Comparison of ENCODE assay signal across 18 mouse cellular contexts in genomic region chr3:88398666-88399065, GRCm38 (mm10). TPM values are rescaled to one million over a fixed set of nuclear protein-coding genes. Genes with fewer than 3 reads are reported as not detected.
DNase-seq lines count a peak whose midpoint lies in the region.
"Had no signal": no experiment of that assay in that cellular context is flagged by ENCODE, and none has a peak within 500 bp of the region (broad histone marks: within the 10 kb centered on the region; RNA-seq: fewer than 3 reads in every experiment).

No protein-coding gene starts in this region.

- intact Hi-C loops in left cerebral cortex, postnatal 4 days (cut with DNase I): no loop called here
- intact Hi-C loops in left cerebral cortex, postnatal 10 days (cut with DNase I): no loop called here

- peak; percentile 52 for DNase-seq in left cerebral cortex, postnatal 4 days
- DNase-seq in left cerebral cortex, postnatal 10 days (ENCODE audit: extremely low spot score in 1 of 2, low spot score in 2 of 2): no peak
- DNase-seq in brain, adult 2 months (ENCODE audit: low read depth, low spot score): peak; percentile 93
- DNase-seq in cerebellum, adult 18-20 months: peak; percentile 85 to 89
- DNase-seq in cerebellum, postnatal 25 days: peak; percentile 83 to 87
- DNase-seq in gastrocnemius, adult 18-20 months (ENCODE audit: low spot score): no peak
- DNase-seq in lung, postnatal 25 days (ENCODE audit: low spot score): no peak
- DNase-seq: adrenal gland, adult 2 months; embryo, embryonic 11 days; kidney, adult 18-20 months; kidney, postnatal 10 days; layer of hippocampus, postnatal 36 days; lung, adult 18-20 months; lung, postnatal 36 days; right cerebral cortex, postnatal 14 days had no signal

RNA-seq across cellular contexts. Expression of gene Pmf1, which starts 11.5 kb away (rescaled TPM):
- total RNA-seq in left cerebral cortex, postnatal 4 days (2021): 10 to 100 TPM; 15.7 to 16.0 TPM
- total RNA-seq in left cerebral cortex, postnatal 10 days (2021): 10 to 100 TPM; 10.3 to 11.5 TPM
- total RNA-seq in gastrocnemius, adult 18-20 months (2021): 10 to 100 TPM; 16.9 to 17.4 TPM

RNA-seq across cellular contexts. Expression of gene Bglap, which starts 14.4 kb away (rescaled TPM):
- total RNA-seq in left cerebral cortex, postnatal 4 days (2021): not detected
- total RNA-seq in left cerebral cortex, postnatal 10 days (2021): 1 to 10 TPM in 1 of 2 experiments, under 1 TPM in 1; 0.95 to 2.6 TPM
- not detected for total RNA-seq in gastrocnemius, adult 18-20 months (2021)
- total RNA-seq: layer of hippocampus, postnatal 36 days; liver, adult 2 months had no signal

RNA-seq across cellular contexts. Expression of gene Bglap2, which starts 20.2 kb away (rescaled TPM):
- not detected for total RNA-seq in left cerebral cortex, postnatal 4 days (2021)
- total RNA-seq in left cerebral cortex, postnatal 10 days (2021): not detected
- not detected for total RNA-seq in gastrocnemius, adult 18-20 months (2021)
- total RNA-seq: gastrocnemius, postnatal 4 days; layer of hippocampus, adult 2 months; layer of hippocampus, postnatal 36 days; liver, adult 2 months had no signal

RNA-seq across cellular contexts. Expression of gene Bglap3, which starts 26.1 kb away (rescaled TPM):
- under 1 TPM in 1 of 2 experiments, not detected in 1; 0.36 TPM for total RNA-seq in left cerebral cortex, postnatal 4 days (2021)
- under 1 TPM in 1 of 2 experiments, not detected in 1; 0.66 TPM for total RNA-seq in left cerebral cortex, postnatal 10 days (2021)
- not detected for total RNA-seq in gastrocnemius, adult 18-20 months (2021)

RNA-seq across cellular contexts. Expression of gene Slc25a44, which starts 26.3 kb away (rescaled TPM):
- total RNA-seq in left cerebral cortex, postnatal 4 days (2021): 10 to 100 TPM; 43.7 to 47.7 TPM
- 10 to 100 TPM; 60.3 to 62.5 TPM for total RNA-seq in left cerebral cortex, postnatal 10 days (2021)
- total RNA-seq in gastrocnemius, adult 18-20 months (2021): 10 to 100 TPM; 18.4 to 19.1 TPM

Comparison
In these comparisons a context has a peak if more than half of its experiments do, and no peak if none do; other contexts are left out.
1. DNase-seq: peak in left cerebral cortex, postnatal 4 days (single experiment), brain, adult 2 months (single experiment), cerebellum, adult 18-20 months (2 of 2) and cerebellum, postnatal 25 days (2 of 2); none in left cerebral cortex, postnatal 10 days (0 of 2), gastrocnemius, adult 18-20 months (single experiment) and lung, postnatal 25 days (single experiment).